Mouse (Mus musculus): ENCODE data around the gene Gpsm3. TPM values are rescaled to one million over a fixed set of nuclear protein-coding genes. Genes with fewer than 3 reads are reported as not detected.

Gene Gpsm3
- polyA plus RNA-seq, 1 experiment from 2014 or later: 9.3 TPM

DNA sequence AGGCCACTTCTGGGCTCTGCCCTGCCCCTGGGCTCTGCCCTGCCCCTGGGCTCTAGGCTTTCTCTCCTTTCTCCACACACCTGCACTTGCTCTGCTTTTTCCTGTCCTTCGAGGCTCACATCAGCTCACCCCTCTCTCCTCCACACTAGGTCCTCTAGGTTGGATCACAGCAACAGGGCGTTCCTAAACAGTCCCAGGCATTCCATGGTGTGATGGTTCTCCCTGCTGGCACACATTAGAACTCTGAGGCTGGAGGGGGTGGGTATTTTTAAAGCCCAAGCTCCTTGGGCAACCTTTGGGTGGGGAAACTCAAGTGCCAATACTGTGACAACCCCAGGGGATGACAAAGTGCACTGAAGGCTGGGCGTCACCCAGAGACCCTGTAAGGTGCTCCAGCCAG is 47.9 kb downstream of the Gpsm3 start:
- Histone ChIP-seq H3K4me1 (ENCODE audit: control insufficient read depth, insufficient read depth, low read length) (peaks cover 12% of the 10 kb centered on the region; the same call in 1 of the 2 replicates), H3K9me3 (replicated peaks; ENCODE audit: control insufficient read depth, low read length) (no peaks in the 10 kb centered on the region), H3K9ac (ENCODE audit: low read length) (no peak overlapping the region), H3K27ac (ENCODE audit: low read length) (no peak overlapping the region), H3K4me2 (ENCODE audit: low read depth, low read length) (no peak overlapping the region), H3K27me3 (ENCODE audit: control insufficient read depth, insufficient read depth, low read length) (peaks cover 4% of the 10 kb centered on the region; the same call in 1 of the 2 replicates), H3K4me3 (replicated peaks; ENCODE audit: low read length) (no peak overlapping the region), H3K36me3 (ENCODE audit: control insufficient read depth, insufficient read depth, low read length) (no peaks in the 10 kb centered on the region)
- WGBS: 61% methylated on average over 3 of the region's 3 CpGs
- no peak for ATAC-seq (ENCODE audit: insufficient read depth, low FRiP score)

DNA sequence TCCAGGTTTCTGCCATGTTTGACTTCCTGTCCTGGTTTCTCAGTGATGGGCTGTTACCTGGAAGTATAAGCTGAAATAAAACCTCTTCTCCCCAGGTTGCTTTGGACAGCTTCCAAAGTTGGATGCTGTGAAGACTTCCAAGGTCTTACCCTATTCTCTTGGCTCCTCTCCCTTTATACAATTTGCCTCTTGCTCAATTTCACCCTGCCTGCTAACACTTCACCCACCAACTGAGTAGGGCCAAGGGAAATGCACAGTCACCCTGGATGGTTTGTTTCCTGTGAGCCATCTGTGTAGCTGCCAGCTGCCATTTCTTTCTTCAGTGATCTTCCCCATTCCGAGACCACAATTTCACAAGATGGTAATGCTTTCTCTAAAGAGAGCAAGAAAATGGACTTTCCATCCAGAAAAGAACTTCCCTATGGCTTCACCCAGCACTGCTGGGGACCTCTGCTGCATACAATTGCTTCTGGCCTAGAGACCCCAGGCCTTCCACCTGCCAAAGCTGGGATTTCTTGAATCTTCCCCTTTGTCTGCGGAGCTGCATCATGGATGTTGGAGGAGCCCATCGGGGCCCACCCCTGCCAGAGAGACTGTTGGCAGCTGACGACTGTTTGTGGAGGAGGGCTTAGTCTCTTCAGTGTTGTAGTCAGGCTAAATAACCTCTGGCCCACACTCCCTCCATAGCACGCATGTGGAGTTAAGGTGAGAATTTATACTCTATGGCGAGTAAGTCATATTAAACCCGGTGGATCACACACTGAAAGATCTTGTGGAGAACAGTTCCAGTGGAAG is 50.1 kb downstream of the Gpsm3 start:
- H3K27ac ChIP-seq (ENCODE audit: low read length): peak overlapping the region; percentile 35; the same call in 1 of the 2 replicates
- H3K4me1 ChIP-seq (ENCODE audit: control insufficient read depth, insufficient read depth, low read length): peaks cover 15% of the 10 kb centered on the region; the same call in 1 of the 2 replicates
- no peak overlapping the region for H3K4me2 ChIP-seq (ENCODE audit: low read depth, low read length)
- ATAC-seq (ENCODE audit: insufficient read depth, low FRiP score): no peak
- H3K36me3 ChIP-seq (ENCODE audit: control insufficient read depth, insufficient read depth, low read length): no peaks in the 10 kb centered on the region
- peak overlapping the region; percentile 7; the same call in 1 of the 2 replicates for H3K9ac ChIP-seq (ENCODE audit: low read length)
- no peaks in the 10 kb centered on the region for H3K9me3 ChIP-seq (replicated peaks; ENCODE audit: control insufficient read depth, low read length)
- no peaks in the 10 kb centered on the region; the same call in 1 of the 2 replicates for H3K27me3 ChIP-seq (ENCODE audit: control insufficient read depth, insufficient read depth, low read length)
- 69% methylated on average over 7 of the region's 7 CpGs for WGBS
- no peak overlapping the region for H3K4me3 ChIP-seq (replicated peaks; ENCODE audit: low read length)

DNA sequence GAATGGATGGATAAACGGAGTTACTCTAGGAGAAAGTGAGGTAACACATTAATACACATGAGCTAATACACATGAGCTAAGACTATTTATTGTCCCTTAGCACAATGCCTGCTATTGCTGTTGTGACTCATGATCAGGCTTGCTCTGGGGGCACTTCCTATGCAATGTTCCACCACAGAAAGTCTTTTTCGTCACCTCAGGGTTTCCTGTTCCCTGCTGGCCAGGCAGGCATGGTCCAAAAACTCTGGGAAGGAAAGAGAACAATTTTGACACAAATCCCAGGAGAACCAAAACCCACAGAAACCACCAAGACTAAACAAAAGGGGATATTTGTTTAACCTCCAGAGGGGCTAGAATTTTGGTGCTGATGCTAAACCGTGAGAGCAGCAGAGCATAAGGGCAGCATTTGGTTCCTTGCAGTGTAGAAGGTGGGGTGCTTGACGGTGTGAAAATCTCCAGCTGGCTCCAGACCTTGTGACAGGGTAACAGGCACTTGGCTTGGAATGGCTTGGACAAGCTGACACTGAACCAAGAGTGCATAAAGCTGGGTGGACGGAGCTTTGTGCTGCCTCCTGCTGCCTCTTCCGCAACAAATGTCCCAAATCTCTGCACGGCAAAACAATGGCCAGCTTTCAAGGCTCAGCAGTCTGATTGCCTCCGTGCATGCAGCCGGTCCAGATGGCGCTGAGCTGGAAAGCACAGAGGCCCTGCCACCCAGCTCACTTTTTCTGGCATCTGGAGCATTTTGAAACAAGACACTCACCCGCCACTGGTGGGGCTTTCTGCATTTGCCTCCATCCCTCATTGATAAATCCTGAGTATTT is 51.4 kb downstream of the Gpsm3 start:
- Histone ChIP-seq H3K4me3 (replicated peaks; ENCODE audit: low read length) (no peak overlapping the region), H3K27ac (ENCODE audit: low read length) (peak overlapping the region; percentile 82), H3K4me2 (ENCODE audit: low read depth, low read length) (peak overlapping the region; percentile 13; the same call in 1 of the 2 replicates), H3K9me3 (replicated peaks; ENCODE audit: control insufficient read depth, low read length) (no peaks in the 10 kb centered on the region), H3K36me3 (ENCODE audit: control insufficient read depth, insufficient read depth, low read length) (no peaks in the 10 kb centered on the region), H3K27me3 (ENCODE audit: control insufficient read depth, insufficient read depth, low read length) (no peaks in the 10 kb centered on the region; the same call in 1 of the 2 replicates), H3K9ac (ENCODE audit: low read length) (peak overlapping the region; percentile 59), H3K4me1 (ENCODE audit: control insufficient read depth, insufficient read depth, low read length) (peaks cover 23% of the 10 kb centered on the region)
- 15% methylated on average over 11 of the region's 11 CpGs for WGBS
- peak; percentile 22; the same call in 1 of the 2 replicates for ATAC-seq (ENCODE audit: insufficient read depth, low FRiP score)

Other genes starting within 250 kb of the Gpsm3 start
- gene Btnl2, start 235.0 kb upstream of the Gpsm3 start, polyA plus RNA-seq (2015; fragmentation: Nextera tagmentation; extraction: Ambion mirVana): 1.3 and 1.4 TPM in 2 replicates
- gene Btnl1, start 212.7 kb upstream of the Gpsm3 start, polyA plus RNA-seq (2015; fragmentation: Nextera tagmentation; extraction: Ambion mirVana): 3.5 TPM in 2 replicates
- gene BC051142, start 191.0 kb upstream of the Gpsm3 start, polyA plus RNA-seq (2015; fragmentation: Nextera tagmentation; extraction: Ambion mirVana): 1.8 TPM in 2 replicates
- gene Btnl4, start 112.5 kb upstream of the Gpsm3 start, polyA plus RNA-seq (2015; fragmentation: Nextera tagmentation; extraction: Ambion mirVana): 3.8 and 3.9 TPM in 2 replicates
- 2.6 and 3.6 TPM in 2 replicates for gene Btnl6, start 72.5 kb upstream of the Gpsm3 start, polyA plus RNA-seq (2015; fragmentation: Nextera tagmentation; extraction: Ambion mirVana)
- 4.7 and 4.9 TPM in 2 replicates for gene Notch4, start 25.5 kb upstream of the Gpsm3 start, polyA plus RNA-seq (2015; fragmentation: Nextera tagmentation; extraction: Ambion mirVana)
- gene Pbx2, start 1.5 kb downstream of the Gpsm3 start, polyA plus RNA-seq (2015; fragmentation: Nextera tagmentation; extraction: Ambion mirVana): 6.8 and 8.4 TPM in 2 replicates
- gene Ager, start 8.1 kb downstream of the Gpsm3 start, polyA plus RNA-seq (2015; fragmentation: Nextera tagmentation; extraction: Ambion mirVana): 2.7 and 3.0 TPM in 2 replicates
- 129 and 141 TPM in 2 replicates for gene Rnf5, start 13.9 kb downstream of the Gpsm3 start, polyA plus RNA-seq (2015; fragmentation: Nextera tagmentation; extraction: Ambion mirVana)
- 42.6 TPM in 2 replicates for gene Agpat1, start 14.5 kb downstream of the Gpsm3 start, polyA plus RNA-seq (2015; fragmentation: Nextera tagmentation; extraction: Ambion mirVana)
- gene Egfl8, start 26.2 kb downstream of the Gpsm3 start, polyA plus RNA-seq (2015; fragmentation: Nextera tagmentation; extraction: Ambion mirVana): 3.5 and 4.8 TPM in 2 replicates
- 25.2 and 25.7 TPM in 2 replicates for gene Ppt2, start 38.7 kb downstream of the Gpsm3 start, polyA plus RNA-seq (2015; fragmentation: Nextera tagmentation; extraction: Ambion mirVana)
- 0.31 and 0.45 TPM in 2 replicates for gene Prrt1, start 39.7 kb downstream of the Gpsm3 start, polyA plus RNA-seq (2015; fragmentation: Nextera tagmentation; extraction: Ambion mirVana)
- 13.1 and 14.4 TPM in 2 replicates for gene Fkbpl, start 55.0 kb downstream of the Gpsm3 start, polyA plus RNA-seq (2015; fragmentation: Nextera tagmentation; extraction: Ambion mirVana)
- gene Atf6b, start 57.3 kb downstream of the Gpsm3 start, polyA plus RNA-seq (2015; fragmentation: Nextera tagmentation; extraction: Ambion mirVana): 73.5 and 78.0 TPM in 2 replicates
- gene Tnxb, start 80.7 kb downstream of the Gpsm3 start, polyA plus RNA-seq (2015; fragmentation: Nextera tagmentation; extraction: Ambion mirVana): 1.3 and 1.8 TPM in 2 replicates
- 0.89 and 0.99 TPM in 2 replicates for gene C4b, start 154.1 kb downstream of the Gpsm3 start, polyA plus RNA-seq (2015; fragmentation: Nextera tagmentation; extraction: Ambion mirVana)
- 0.21 and 6.9 TPM in 2 replicates for gene Cyp21a1, start 214.8 kb downstream of the Gpsm3 start, polyA plus RNA-seq (2015; fragmentation: Nextera tagmentation; extraction: Ambion mirVana)
- 23.8 and 25.8 TPM in 2 replicates for gene Stk19, start 247.1 kb downstream of the Gpsm3 start, polyA plus RNA-seq (2015; fragmentation: Nextera tagmentation; extraction: Ambion mirVana)
- gene Dxo, start 247.2 kb downstream of the Gpsm3 start, polyA plus RNA-seq (2015; fragmentation: Nextera tagmentation; extraction: Ambion mirVana): 48.9 and 53.3 TPM in 2 replicates

Data from stomach, embryonic 16.5 days (tissue).